Mouse (Mus musculus): Measurements from ENCODE around the gene Hoxc10.

DNA sequence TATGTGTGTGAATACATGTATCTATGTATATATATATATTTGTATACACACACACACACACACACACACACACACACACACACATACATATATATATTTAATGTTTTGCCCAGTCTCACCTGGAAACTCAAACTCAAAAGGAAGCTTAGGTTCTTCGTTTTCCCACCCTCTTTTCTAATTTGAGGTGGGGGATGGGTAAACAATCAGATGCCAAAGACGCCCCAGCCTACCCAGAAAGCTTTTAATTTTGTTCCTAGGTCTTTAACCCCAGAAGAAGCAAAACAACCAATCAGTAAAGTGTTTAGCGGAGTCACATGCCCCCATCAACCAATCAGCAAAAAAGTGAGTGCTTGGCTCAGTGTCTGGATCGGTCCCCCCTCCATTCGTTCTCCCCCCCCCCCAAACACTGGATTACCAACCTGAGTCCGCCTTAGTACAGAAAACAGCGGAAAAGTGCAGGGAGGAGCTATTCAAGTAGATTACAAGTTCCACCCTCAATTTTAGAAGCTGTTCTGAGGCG lies 54.4 kb downstream of the Hoxc10 start:
- TF ChIP-seq GATA1 (IDR thresholded peaks at IDR 0.05; ENCODE audit: borderline replicate concordance, low read length) (no peak), FLI1 (IDR thresholded peaks at IDR 0.05; ENCODE audit: low read length) (no peak)
